Mouse (Mus musculus) liver, embryonic 11.5 days (tissue): Measurements from ENCODE around the gene Cacna1d. TPM values are rescaled to one million over a fixed set of nuclear protein-coding genes. Genes with fewer than 3 reads are reported as not detected.
A peak's percentile ranks its signal among the peaks of the same experiment; 100 is the strongest.

Experiments used
- ATAC-seq: fragments of 200-750 bp; cut with Nextera tagmentation; replicated peaks from 2 replicates; pipeline ENCODE4 v1.8.0; 2017; ENCODE audit warnings: moderate number of reproducible peaks, mild to moderate bottlenecking, moderate TSS enrichment, moderate library complexity; ENCODE audit not compliant: low FRiP score
- DNase-seq: peaks from one replicate; pipeline ENCODE4 v3.0.0-alpha.2; 2017; ENCODE audit warnings: low spot score
- H3K27ac ChIP-seq: fragments of 300-500 bp; sonication (generic); 2 replicates; pipeline ENCODE4 v1.5.1; 2014; ENCODE audit warnings: mild to moderate bottlenecking, low read depth, low read length, control low read depth
- H3K27me3 ChIP-seq: fragments of 300-500 bp; sonication (generic); replicated peaks from 2 replicates; pipeline ENCODE4 v1.6.1; 2014; ENCODE audit warnings: low read length, mixed read lengths; ENCODE audit not compliant: control insufficient read depth, insufficient read depth
- H3K36me3 ChIP-seq: fragments of 300-500 bp; sonication (generic); 2 replicates; pipeline ENCODE4 v1.6.1; 2014; ENCODE audit warnings: mild to moderate bottlenecking, low read length, moderate library complexity, mixed read lengths; ENCODE audit not compliant: control insufficient read depth, insufficient read depth
- H3K4me1 ChIP-seq: fragments of 300-500 bp; sonication (generic); replicated peaks from 2 replicates; pipeline ENCODE4 v1.6.1; 2014; ENCODE audit warnings: low read length, mixed read lengths; ENCODE audit not compliant: control insufficient read depth, insufficient read depth
- H3K4me2 ChIP-seq: fragments of 300-500 bp; sonication (generic); 2 replicates; pipeline ENCODE4 v1.6.1; 2014; ENCODE audit warnings: mild to moderate bottlenecking, control low read depth, moderate library complexity
- H3K4me3 ChIP-seq: fragments of 300-500 bp; sonication (generic); 2 replicates; pipeline ENCODE4 v1.5.1; 2014; ENCODE audit warnings: low read depth, low read length, control low read depth
- H3K9ac ChIP-seq: fragments of 300-500 bp; sonication (generic); 2 replicates; pipeline ENCODE4 v1.6.1; 2014; ENCODE audit warnings: low read depth, low read length, control low read depth
- H3K9me3 ChIP-seq: fragments of 300-500 bp; sonication (generic); 2 replicates; pipeline ENCODE4 v1.6.1; 2016; ENCODE audit warnings: low read length, inconsistent platforms, mixed read lengths; ENCODE audit not compliant: control insufficient read depth
- WGBS: fragments of 180-500 bp; shearing (Covaris S2); extraction: QIAGEN DNeasy Blood & Tissue Kit; methylation state at CpG from one replicate; pipeline ENCODE4 v1.1.7; 2014; 5-methylcytosine and 5-hydroxymethylcytosine counted together
- polyA plus RNA-seq: library from polyadenylated mRNA; unstranded; fragments of >200 nt; fragmentation: Nextera tagmentation; extraction: Ambion mirVana; gene quantifications from 2 replicates; pipeline ENCODE4 v1.2.1, GENCODE M21; 2014

Gene Cacna1d
- polyA plus RNA-seq, 1 experiment from 2014 or later, result 1.2 TPM

- H3K27ac ChIP-seq, result no peak overlapping the region
- H3K4me2 ChIP-seq, result no peak overlapping the region
- no peak overlapping the region for H3K9ac ChIP-seq
- WGBS, result 74% methylated on average over 4 of the region's 4 CpGs
- no peak overlapping the region for H3K4me3 ChIP-seq
- no peaks in the 10 kb centered on the region for H3K27me3 ChIP-seq
- H3K4me1 ChIP-seq, result no peaks in the 10 kb centered on the region
- H3K36me3 ChIP-seq, result no peaks in the 10 kb centered on the region
- DNase-seq (no peak), ATAC-seq (no peak)
- H3K9me3 ChIP-seq, result no peaks in the 10 kb centered on the region
These were observed 242.4 kb downstream of the Cacna1d start for GRCm38 (mm10) chr14:30248811-30249210.

GRCm38 (mm10) chr14:30248121-30248520 lies 243.1 kb downstream of the Cacna1d start:
- WGBS, result 51% methylated on average over 8 of the region's 8 CpGs
- H3K9ac ChIP-seq, result no peak overlapping the region
- H3K27ac ChIP-seq, result no peak overlapping the region
- H3K27me3 ChIP-seq, result no peaks in the 10 kb centered on the region
- H3K36me3 ChIP-seq, result no peaks in the 10 kb centered on the region
- ATAC-seq (no peak), DNase-seq (no peak)
- H3K9me3 ChIP-seq, result no peaks in the 10 kb centered on the region
- H3K4me3 ChIP-seq, result no peak overlapping the region
- no peak overlapping the region for H3K4me2 ChIP-seq
- peaks cover 2% of the 10 kb centered on the region; the same call in 1 of the 2 replicates for H3K4me1 ChIP-seq

- H3K27ac ChIP-seq, result no peak overlapping the region
- H3K36me3 ChIP-seq, result no peaks in the 10 kb centered on the region
- H3K9ac ChIP-seq, result no peak overlapping the region
- DNase-seq (no peak), ATAC-seq (no peak)
- WGBS, result 77% methylated on average over 4 of the region's 4 CpGs
- H3K4me3 ChIP-seq, result no peak overlapping the region
- no peaks in the 10 kb centered on the region for H3K27me3 ChIP-seq
- H3K4me2 ChIP-seq, result no peak overlapping the region
- no peaks in the 10 kb centered on the region for H3K9me3 ChIP-seq
- H3K4me1 ChIP-seq, result peaks cover 4% of the 10 kb centered on the region; the same call in 1 of the 2 replicates
These were observed 243.6 kb downstream of the Cacna1d start for GRCm38 (mm10) chr14:30247606-30248005.

GRCm38 (mm10) chr14:30244776-30245175 lies 246.5 kb downstream of the Cacna1d start:
- WGBS, result 75% methylated on average over 5 of the region's 5 CpGs
- no peak overlapping the region for H3K27ac ChIP-seq
- H3K9ac ChIP-seq, result no peak overlapping the region
- H3K9me3 ChIP-seq, result no peaks in the 10 kb centered on the region
- no peaks in the 10 kb centered on the region for H3K36me3 ChIP-seq
- peaks cover 4% of the 10 kb centered on the region; the same call in 1 of the 2 replicates for H3K4me1 ChIP-seq
- no peak overlapping the region for H3K4me3 ChIP-seq
- no peak overlapping the region for H3K4me2 ChIP-seq
- DNase-seq, result no peak
- H3K27me3 ChIP-seq, result no peaks in the 10 kb centered on the region
- ATAC-seq, result no peak

GRCm38 (mm10) chr14:30242818-30243205 lies 248.4 kb downstream of the Cacna1d start:
- DNase-seq (no peak), ATAC-seq (peak; percentile 42)
- Histone ChIP-seq H3K27me3 (no peaks in the 10 kb centered on the region), H3K4me1 (peaks cover 4% of the 10 kb centered on the region; the same call in 1 of the 2 replicates), H3K4me3 (no peak overlapping the region), H3K4me2 (peak overlapping the region; percentile 21; the same call in 1 of the 2 replicates), H3K9me3 (no peaks in the 10 kb centered on the region), H3K9ac (no peak overlapping the region), H3K36me3 (no peaks in the 10 kb centered on the region), H3K27ac (peak overlapping the region; percentile 80)
- WGBS, result 39% methylated on average over 3 of the region's 3 CpGs

- Histone ChIP-seq H3K9ac (no peak overlapping the region), H3K4me1 (peaks cover 4% of the 10 kb centered on the region; the same call in 1 of the 2 replicates), H3K27ac (peak overlapping the region; percentile 80), H3K9me3 (no peaks in the 10 kb centered on the region), H3K4me2 (peak overlapping the region; percentile 27), H3K27me3 (no peaks in the 10 kb centered on the region), H3K36me3 (no peaks in the 10 kb centered on the region), H3K4me3 (no peak overlapping the region)
- 59% methylated on average over 13 of the region's 13 CpGs for WGBS
- DNase-seq, result no peak
- peak; percentile 97 for ATAC-seq
These were observed 249.0 kb downstream of the Cacna1d start for GRCm38 (mm10) chr14:30242166-30242817.

GRCm38 (mm10) chr14:30240916-30241515 lies 250.2 kb downstream of the Cacna1d start:
- Histone ChIP-seq H3K27me3 (no peaks in the 10 kb centered on the region), H3K36me3 (no peaks in the 10 kb centered on the region), H3K4me1 (peaks cover 4% of the 10 kb centered on the region; the same call in 1 of the 2 replicates), H3K9me3 (no peaks in the 10 kb centered on the region), H3K9ac (no peak overlapping the region), H3K27ac (no peak overlapping the region), H3K4me3 (no peak overlapping the region), H3K4me2 (no peak overlapping the region)
- no peak for ATAC-seq
- 86% methylated on average over 7 of the region's 7 CpGs for WGBS
- no peak for DNase-seq

- Histone ChIP-seq H3K9me3 (no peaks in the 10 kb centered on the region), H3K27me3 (no peaks in the 10 kb centered on the region), H3K4me2 (no peak overlapping the region), H3K36me3 (no peaks in the 10 kb centered on the region), H3K9ac (no peak overlapping the region), H3K27ac (no peak overlapping the region), H3K4me3 (no peak overlapping the region), H3K4me1 (peaks cover 4% of the 10 kb centered on the region; the same call in 1 of the 2 replicates)
- 80% methylated on average over 5 of the region's 5 CpGs for WGBS
- no peak for DNase-seq
- ATAC-seq, result no peak
These were observed 252.4 kb downstream of the Cacna1d start for GRCm38 (mm10) chr14:30238807-30239206.

GRCm38 (mm10) chr14:30225161-30225560 lies 266.1 kb downstream of the Cacna1d start:
- DNase-seq, result no peak

More at GRCm38 (mm10) chr14:30225161-30225560, 266.1 kb downstream of the Cacna1d start:
- Histone ChIP-seq H3K27ac (no peak overlapping the region), H3K4me3 (no peak overlapping the region), H3K36me3 (no peaks in the 10 kb centered on the region), H3K9me3 (no peaks in the 10 kb centered on the region), H3K4me1 (no peaks in the 10 kb centered on the region), H3K27me3 (no peaks in the 10 kb centered on the region), H3K4me2 (no peak overlapping the region), H3K9ac (no peak overlapping the region)
- 76% methylated on average over 5 of the region's 5 CpGs for WGBS
- no peak for ATAC-seq
